Mouse (Mus musculus) lung, adult 2 months (tissue): ENCODE results near the gene BC024063.

Experiments used
- CTCF ChIP-seq: fragments of 200-500 bp; IDR thresholded peaks from 2 replicates; pipeline ENCODE4 v1.5.1; 2011; ENCODE audit warnings: mild to moderate bottlenecking, low read length, control low read depth; ENCODE audit not compliant: insufficient read depth
- POLR2A ChIP-seq: fragments of 200-500 bp; IDR thresholded peaks from 2 replicates; pipeline ENCODE4 v1.6.1; 2011; ENCODE audit warnings: low read depth, mild to moderate bottlenecking, control low read depth, low read length, borderline replicate concordance; ENCODE audit errors: extremely low read depth

- TF ChIP-seq POLR2A, result no peak
- no peak for TF ChIP-seq CTCF
These were observed 41.0 kb upstream of the BC024063 start for GRCm38 (mm10) chr10:82042191-82042590.
